Mouse (Mus musculus): Measurements from ENCODE around the gene Lrrc8c.

Lrrc8c gene

DNA sequence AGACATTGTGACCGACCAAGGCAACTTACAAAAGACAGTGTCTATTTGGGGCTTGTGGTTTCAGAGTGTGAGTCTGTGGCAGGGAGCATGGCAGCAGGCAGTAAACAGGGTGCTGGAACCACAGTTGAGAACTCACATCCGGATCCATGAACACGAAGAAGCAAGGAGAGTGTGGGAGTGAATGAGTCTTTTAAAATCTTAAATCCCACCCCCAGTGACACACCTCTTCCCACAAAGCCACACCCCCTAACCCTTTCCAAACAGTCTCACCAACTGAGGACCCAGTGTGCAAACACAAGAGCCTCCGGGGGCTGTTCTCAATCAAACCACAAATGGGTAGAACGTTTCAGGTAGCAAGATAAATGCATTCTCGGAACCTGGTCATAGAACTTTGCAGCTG, 37.1 kb downstream of the Lrrc8c start:
- no peak for DNase-seq (ENCODE audit: low spot score)

DNA sequence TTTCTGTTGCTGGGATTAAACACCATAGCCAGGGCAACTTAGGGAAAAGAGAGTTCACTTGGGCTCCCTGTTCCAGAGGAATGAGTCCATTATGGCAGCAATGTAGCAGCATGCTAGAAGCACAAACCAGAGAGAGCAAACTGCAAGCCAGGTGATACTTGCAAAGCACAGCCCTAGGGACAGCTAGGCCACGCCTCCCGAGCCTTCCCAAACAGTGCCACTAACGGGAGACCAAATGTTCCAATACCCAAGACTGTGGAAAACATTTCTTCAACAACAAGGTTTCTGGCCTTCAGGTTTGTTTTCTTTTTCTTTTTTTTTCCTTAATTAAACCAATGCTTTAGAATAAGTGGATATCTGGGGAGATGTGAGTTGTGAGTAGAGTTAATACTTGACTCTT, 38.2 kb downstream of the Lrrc8c start:
- DNase-seq (ENCODE audit: low spot score) = no peak

DNA sequence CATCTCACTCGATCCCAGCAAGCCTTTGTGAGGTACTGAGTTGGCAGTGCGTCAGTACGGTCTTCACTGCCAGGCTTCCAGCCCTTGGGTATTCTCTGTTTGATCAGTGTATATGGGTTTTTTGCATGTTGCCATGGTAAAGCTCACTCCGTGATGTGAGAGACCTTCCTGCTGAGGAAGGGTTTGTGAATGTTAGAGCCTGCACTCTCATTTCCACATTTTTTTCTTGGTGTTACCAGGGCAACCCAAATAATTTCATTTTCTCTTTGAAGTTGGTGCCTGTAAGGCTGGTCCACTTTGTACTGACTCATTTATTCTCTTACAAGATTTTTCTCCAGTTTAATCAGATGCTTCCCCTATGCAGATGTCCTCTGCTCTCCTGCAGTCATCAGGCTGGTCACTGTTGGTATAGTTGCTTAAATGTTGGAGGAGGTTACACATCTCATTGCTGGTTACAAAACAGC, 38.6 kb downstream of the Lrrc8c start:
- DNase-seq (ENCODE audit: low spot score) = peak; percentile 27

DNA sequence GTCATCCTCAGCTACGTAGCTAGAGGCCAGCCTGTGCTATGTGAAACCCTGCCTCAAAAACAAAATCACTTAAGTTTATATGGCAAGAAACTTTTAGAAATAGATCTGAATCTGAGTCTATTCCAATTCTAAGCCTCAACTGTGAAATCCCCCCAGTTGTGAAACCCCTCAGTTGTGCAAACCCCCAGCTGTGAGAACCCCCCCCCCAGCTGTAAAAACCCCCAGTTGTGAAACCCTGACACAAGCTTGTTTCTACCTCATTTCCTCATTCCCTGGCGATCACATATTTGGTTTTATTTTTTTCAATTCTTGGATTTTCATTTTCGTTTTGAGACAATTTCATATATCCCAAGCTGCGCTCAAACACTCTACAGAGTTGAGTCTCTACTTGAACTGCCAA, 39.3 kb downstream of the Lrrc8c start:
- DNase-seq (ENCODE audit: low spot score) = no peak

DNA sequence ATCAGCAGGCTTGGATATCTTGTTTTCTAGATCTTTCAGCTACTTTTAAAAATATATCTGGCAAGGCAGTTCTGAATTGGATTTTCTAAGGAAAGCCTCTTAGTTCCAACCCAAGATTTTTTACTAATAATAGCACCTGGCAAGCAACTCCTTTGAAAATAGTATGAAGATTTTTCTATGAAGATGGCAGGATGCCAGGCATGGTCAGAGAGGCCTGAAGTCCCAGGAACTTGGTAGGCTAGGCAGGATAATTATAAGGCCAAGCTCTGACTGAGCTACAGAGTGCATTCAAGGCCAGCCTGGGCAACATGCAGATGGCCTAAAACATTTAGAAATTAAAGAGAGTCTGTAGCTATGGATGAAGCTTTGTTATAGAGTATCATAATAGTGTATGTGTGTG, 42.7 kb downstream of the Lrrc8c start:
- no peak for DNase-seq (ENCODE audit: low spot score)

DNA sequence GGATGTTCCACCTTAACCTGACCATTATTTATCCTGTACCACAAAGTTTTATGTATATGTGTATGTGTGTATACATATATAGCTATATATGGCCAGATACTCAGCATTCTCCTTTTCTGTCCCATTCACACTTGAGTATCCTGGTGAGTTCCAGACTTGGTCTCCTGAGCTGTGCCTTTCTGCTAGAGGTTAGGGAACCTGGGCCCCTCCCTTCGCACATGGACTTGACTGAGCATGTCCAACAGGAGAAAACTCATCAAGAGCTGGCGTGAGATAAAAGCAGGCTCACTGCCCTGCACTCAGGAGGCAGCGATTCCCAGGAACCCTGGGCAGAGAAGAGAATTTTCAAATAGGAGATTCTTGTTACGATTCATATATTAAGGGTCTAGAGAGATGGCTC, 45.6 kb downstream of the Lrrc8c start:
- no peak for DNase-seq (ENCODE audit: low spot score)

DNA sequence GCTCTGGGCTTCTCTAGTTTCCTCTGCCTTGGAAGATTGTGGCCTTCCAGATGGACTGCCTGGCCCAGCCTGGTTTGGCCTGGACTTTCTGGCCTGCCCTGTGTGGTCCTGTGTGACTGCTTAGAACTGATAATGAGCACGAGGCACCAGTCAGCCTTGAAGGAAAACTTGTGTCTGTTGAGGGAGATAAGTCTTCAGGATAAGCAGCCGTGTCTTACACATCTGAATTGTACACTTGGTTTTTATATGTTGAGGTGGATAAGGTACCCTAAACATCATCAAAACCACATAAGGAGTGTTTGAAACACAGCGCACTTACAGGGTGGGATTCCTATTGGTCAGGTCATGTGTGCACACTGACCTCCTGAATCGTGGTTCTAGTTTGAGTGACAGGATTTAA, 46.6 kb downstream of the Lrrc8c start:
- DNase-seq (ENCODE audit: low spot score) = no peak

DNA sequence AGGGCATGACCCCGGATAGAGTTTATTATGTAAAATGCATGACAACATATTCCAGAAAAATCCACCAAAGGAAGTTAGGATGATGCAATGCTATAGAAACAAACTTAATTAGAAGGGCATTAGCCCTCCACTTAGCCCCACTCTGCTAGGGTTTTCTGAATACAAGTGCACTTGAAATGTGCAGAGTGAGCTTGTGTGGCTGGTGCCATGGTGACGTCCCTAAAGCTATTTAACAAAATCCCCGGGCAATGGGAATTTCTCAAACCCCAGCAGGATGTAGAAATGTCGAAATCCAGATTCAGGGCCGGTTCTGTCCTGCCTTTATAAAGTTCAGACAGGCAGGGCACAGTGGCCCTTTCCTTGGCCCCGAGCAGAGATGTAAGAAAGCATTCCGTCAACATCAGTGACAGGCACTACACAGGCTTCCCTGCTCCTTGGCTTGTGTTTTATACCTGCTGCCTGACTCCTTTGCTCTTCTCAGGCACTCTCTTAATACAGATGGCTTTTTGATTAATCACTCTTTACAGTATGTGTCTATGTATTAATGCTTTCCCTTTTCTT, 47.7 kb downstream of the Lrrc8c start:
- peak; percentile 73 for DNase-seq (ENCODE audit: low spot score)

DNA sequence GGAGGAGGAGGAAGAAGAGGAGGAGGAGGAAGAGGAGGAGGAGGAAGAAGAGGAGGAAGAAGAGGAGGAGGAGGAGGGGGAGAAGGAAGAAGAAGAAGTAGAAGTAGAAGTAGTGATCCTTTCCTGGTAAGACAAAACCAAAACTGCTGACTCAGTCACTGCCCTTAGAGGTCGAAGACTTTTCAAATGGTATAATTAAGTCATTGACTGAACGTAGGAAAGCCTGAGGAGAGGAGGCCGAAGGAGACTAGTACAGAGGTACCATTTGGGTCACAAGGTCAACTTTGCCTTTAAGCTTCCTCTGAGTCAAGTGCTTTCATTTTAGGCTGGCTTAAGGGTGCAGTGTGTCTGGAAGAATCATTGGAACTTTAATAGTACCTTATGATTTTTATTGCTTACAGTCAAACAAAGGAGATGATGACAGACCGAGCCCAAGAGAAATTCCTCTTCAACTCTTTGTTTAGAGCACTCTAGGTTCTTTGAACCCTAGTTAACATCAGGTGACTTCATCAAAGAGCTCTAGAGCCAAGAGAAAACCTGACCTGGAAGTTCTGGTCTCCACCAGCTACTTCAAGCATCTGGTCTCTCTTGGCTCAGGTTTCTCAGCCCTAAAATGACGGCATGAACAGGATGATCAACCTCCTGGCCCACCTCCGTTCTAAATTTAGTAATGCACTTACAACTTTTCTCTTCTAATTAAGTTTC, 49.0 kb downstream of the Lrrc8c start:
- peak; percentile 23 for DNase-seq (ENCODE audit: low spot score)

DNA sequence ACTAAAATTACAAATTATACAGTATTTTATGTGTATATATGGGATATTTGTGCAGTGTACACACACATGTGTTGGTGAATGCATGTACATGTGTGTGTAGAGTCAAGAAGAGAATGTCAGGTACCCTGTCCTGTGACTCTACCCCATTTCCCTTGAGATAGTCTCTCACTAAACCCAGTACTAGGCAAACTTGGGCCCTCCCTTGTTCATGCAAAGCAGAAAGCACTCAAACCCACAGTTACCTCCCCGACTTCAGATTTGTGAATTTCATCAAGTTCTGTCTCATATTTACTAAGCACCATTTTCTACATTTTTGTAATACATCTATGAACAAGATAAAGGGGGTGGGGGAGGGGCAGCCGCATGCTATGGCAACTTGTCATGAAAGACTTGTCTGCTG, 50.0 kb downstream of the Lrrc8c start:
- DNase-seq (ENCODE audit: low spot score) = no peak

DNA sequence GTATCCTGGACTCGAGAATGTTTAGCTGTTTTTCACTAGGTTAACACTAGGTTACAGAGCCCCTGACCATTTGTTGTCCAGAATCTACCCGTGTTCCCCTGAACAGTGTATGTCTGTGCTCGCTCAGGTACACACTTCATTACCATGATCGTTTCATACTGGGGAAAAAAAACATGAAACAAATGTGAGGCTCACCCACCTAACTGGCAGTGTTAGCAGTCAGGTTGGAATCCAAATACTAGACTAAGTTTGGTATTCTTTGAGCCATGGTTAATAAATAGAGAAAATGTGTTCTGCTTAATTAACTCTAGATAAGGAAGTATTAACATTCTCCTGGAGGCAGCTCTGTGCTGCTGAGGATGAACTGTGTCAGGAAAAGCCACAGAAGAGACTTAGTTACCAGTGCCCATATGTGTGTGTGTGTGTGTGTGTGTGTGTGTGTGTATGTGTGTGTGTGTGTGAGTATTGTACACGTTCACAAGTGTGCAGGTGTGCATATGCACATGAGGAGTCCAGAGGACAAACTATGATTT, 53.0 kb downstream of the Lrrc8c start:
- no peak for DNase-seq (ENCODE audit: low spot score)

DNA sequence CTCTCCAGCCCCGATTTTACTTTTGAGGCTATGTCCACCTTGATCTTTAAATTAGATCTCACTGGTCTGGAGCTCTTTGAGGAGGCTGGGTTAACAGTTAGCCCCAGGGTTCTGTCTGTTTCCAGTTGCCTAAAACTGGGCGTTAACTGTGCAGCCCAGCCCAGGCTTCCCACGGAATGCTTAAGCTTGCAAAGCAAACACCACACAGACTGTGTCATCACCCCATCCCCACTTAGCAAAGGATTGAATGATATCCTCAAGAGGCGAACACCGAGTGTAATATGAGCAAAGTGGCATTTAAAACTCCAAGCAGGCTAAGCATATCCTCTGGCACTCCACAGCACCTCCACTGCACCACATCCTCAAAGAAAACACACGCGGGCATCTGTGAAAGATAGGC, 53.7 kb downstream of the Lrrc8c start:
- no peak for DNase-seq (ENCODE audit: low spot score)

DNA sequence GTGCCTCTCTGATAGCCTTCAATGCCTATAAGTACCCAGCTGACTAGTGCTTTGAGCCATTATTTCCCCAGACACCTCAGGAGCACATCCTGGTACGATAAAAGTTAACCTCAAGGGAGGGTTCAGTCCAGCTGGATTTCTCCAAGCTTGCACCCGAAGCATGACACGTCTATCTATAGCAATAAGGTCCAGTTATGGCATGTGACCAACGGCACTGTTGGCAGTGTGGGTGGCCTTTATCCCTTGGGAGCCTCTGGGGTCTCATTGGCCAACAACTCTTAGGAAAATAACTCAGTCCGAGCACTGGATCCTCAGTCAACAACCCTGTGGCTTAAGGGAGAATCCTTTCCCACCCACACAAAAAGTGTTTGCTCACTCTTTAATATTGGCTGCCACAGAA, 55.6 kb downstream of the Lrrc8c start:
- no peak for DNase-seq (ENCODE audit: low spot score)

DNA sequence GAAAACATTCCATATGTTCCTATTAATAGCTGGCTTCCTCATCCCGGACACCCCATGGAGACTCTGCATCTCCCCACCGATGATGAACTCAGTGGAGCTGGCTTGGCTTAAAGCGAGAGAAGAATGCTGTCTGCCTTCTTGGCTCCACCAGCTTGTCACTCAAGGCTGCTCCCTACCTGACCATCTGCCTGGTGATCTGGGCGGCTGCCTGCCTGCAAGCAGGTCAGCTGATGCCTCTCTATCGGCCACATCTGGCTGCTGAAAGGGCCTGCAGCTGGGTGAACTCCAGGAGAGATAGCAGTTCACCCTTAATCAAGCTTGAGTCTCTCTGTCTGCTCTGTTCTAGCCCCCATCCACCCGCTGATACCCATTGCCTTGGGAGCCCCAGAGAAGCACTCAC, 56.7 kb downstream of the Lrrc8c start:
- DNase-seq (ENCODE audit: low spot score) = no peak

DNA sequence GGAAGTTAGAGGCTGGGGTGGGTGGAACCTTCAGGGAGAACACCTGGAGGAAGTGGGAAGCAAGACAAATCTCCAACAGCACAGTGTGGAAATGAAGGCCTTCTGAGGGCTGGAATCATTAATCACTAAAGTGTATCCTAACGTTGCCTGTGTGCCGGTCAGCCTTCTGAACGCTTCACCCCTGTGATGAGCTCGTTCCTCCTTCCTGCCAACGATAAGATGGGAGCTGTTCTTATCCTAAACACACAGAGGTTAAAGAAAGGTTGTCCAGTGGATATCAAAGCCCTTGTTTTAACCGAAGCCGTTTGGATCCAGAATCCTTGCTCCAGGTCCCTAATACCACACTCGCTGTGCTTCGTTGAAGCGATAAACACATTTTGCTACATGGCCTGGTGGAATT, 61.7 kb downstream of the Lrrc8c start:
- DNase-seq (ENCODE audit: low spot score) = no peak

DNA sequence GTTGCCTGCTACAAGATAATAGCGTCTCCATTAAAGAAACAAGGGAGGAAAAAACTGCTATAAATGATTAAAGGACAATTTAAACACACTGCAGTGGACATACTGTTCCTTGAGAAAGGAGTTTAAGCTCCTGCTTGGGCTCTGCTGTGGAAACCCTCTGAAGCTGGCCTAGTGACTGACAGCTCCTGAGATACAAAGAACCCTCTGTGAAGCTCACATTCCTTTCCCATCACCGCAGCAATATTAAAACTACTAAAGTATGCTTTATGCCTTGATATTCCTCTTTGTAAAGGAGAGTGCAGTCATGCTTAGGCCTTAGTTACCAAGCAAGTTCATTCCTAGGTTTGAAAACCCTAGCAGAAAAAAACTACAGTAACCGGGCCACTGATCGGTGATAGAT, 66.7 kb downstream of the Lrrc8c start:
- DNase-seq (ENCODE audit: low spot score) = no peak

DNA sequence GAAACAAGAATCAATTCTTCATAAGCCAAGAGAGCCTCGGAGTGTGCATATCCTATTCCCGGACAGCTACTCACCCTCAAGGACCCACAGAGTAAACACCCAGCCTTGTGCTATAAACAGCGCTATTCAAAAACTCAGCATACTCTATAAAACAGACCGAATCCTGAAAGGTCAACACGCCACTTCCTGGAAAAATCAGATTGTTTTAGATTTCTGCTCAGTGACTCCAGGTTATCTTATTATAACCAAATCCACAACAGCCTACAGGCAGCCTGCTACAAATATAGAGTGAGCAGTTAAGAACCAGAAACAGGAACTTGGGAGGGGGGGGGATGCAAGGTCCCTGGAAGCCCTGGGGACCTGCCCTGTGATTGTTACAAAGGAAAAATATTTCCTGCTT, 67.5 kb downstream of the Lrrc8c start:
- DNase-seq (ENCODE audit: low spot score) = peak; percentile 65

DNA sequence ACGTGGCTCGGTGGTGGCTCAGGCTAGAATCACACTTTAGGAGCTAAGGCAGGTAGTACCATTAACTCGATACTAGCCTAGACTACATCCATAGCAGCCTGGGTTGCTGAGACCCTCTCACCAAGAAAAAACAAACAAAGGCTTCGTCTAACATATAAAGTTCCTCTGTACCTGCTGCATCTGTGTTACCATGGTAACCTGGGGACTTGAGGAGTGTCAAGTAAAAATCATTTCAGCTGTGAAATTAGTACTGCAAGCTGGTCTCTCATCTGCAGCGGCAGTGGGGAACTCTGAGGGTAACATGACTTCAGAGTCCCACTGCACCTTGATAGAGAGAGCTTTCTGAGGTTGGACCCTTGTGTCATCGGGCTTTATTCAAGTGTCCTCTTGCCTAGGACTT, 68.3 kb downstream of the Lrrc8c start:
- no peak for DNase-seq (ENCODE audit: low spot score)

DNA sequence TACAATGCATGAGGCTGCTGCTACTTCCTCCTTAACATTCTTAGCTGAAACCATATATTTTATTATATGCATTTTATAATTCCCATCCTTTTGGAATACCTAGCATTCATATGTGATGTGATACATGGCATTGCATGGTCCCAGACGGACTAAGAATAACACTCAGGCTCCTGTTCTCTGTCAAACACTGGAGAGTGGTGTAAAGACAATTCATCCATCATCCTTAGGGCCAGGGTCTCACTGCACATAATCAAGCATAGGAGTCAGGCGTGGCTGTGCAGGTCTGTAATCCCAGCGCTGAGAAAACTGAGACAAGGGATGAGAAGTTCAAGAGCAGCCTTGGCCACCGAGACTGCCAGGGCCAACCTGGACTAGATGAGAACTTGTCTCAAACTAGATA, 69.5 kb downstream of the Lrrc8c start:
- DNase-seq (ENCODE audit: low spot score) = no peak

DNA sequence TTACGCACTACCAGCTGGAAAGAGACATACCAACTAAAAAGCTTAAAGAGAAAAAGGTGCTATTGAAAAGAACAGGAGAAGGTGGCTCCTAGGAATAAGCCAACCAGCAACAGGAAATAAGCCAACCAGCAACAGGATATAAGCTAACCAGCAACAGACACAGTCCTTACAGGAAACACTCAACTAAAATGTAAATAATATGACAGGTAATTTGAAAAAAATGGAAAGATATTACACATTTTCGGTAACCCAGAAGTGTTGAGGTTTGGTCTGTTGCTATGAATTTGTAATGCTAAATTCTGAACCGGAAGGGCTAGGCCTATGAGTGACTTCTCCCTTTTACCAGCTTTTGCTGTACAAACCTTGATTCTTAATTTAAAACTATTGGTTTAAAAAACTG, 69.9 kb downstream of the Lrrc8c start:
- no peak for DNase-seq (ENCODE audit: low spot score)

DNA sequence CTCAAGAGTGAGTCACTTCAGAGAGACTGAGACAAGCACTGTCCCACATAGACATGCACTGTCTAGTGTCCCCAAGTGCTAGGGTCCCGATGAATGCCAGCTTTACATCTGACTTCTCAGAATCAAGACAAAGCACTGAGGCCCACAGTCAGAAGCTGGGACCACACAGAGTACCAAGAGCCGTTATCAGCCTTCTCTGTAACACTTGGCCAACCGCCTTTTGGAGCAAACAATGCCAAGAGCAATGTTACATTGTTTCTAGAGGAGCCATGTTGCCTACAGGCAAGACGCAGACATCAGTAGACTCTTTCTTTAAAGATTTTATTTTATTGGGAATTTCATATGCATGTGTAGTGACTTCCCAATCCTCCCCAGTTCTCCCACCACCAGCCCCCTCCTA, 73.2 kb downstream of the Lrrc8c start:
- DNase-seq (ENCODE audit: low spot score) = no peak

DNA sequence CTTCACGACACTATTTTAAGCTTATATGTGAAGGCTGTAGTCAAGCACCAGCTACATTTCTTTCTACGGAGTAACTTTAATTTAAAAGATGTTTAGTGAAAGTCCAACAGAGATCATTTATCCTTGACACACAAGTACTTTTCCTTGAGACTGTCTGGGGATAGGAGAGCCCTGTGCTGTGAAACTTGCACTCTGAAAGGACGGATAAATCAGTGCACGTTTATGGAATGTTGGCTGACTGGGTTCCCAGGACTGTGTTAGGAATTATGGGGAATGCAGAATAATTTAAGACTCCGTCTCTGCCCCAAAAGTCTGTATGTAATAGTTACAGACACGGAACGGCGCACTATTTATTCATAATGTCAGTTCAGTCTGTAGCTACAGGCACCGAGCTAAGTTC, 74.4 kb downstream of the Lrrc8c start:
- no peak for DNase-seq (ENCODE audit: low spot score)

DNA sequence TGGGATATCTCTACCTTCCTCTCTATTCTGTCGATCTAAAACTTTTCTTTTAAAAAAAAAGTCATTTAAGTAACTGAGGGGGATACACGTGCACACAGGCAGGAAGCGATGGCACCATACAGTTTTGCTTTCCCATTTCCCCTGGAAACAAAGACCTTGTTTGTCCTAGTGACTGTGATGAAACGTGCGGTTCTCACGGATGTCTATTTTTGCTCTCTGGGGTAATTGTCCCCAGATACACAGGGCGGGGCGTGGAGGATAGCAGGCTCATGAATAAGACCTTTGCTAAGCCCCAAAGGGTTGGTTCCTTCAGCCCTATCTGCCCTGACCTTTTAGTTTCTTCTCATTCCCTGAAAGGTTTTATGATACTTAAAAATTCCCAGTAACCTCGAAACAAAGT, 79.7 kb downstream of the Lrrc8c start:
- peak; percentile 75 for DNase-seq (ENCODE audit: low spot score)

DNA sequence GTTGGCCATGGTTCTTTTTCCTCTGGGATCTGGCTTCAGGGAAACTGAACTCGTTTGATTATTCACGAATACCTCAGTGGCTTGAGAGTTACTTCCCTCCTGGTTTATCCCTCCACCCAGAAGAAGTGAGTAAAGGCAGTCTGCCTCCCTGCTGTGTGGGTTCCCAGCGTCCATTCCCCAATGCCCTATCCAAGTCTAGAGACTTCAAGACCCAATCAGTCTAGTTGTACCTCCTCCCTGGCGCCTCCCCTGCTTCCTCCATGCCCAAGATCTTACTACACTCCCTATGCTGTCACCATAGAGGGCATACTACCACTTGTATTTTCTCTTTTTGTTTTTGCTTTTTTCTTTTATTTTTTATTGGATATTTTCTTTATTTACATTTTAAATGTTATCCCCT, 80.1 kb downstream of the Lrrc8c start:
- DNase-seq (ENCODE audit: low spot score) = no peak

Measured in lung, postnatal 25 days (tissue).